Comparison of ENCODE assay signal across 31 mouse cellular contexts in genomic region chr19:26902162-26902561, GRCm38 (mm10). TPM values are rescaled to one million over a fixed set of nuclear protein-coding genes. Genes with fewer than 3 reads are reported as not detected.
"Had no signal": no experiment of that assay in that cellular context is flagged by ENCODE, and none has a peak within 500 bp of the region (broad histone marks: within the 10 kb centered on the region; RNA-seq: fewer than 3 reads in every experiment).

No protein-coding gene starts in this region.

- ATAC-seq: forebrain, embryonic 15.5 days; forebrain, postnatal 0 days; hindbrain, postnatal 0 days; intestine, embryonic 16.5 days; liver, embryonic 12.5 days had no signal

- H3K9ac ChIP-seq: forebrain, embryonic 15.5 days; forebrain, postnatal 0 days; heart, embryonic 15.5 days; hindbrain, embryonic 12.5 days; limb, embryonic 13.5 days; limb, embryonic 15.5 days; liver, embryonic 12.5 days; liver, embryonic 14.5 days had no signal

- H3K36me3 ChIP-seq: forebrain, embryonic 15.5 days; heart, embryonic 10.5 days; heart, embryonic 15.5 days; hindbrain, embryonic 12.5 days; limb, embryonic 13.5 days; limb, embryonic 15.5 days; liver, embryonic 12.5 days had no signal

- H3K27ac ChIP-seq: forebrain, embryonic 15.5 days; heart, adult 2 months; heart, embryonic 10.5 days; heart, embryonic 15.5 days; hindbrain, embryonic 12.5 days; hindbrain, postnatal 0 days; limb, embryonic 13.5 days; limb, embryonic 15.5 days; liver, embryonic 12.5 days; liver, embryonic 14.5 days had no signal

- DNase-seq: forebrain, postnatal 0 days; gastrocnemius, postnatal 14 days; gastrocnemius, postnatal 36 days; heart, adult 11 months; heart, adult 2 months; heart, postnatal 14 days; heart, postnatal 36 days; kidney, adult 11 months; kidney, adult 2 months; kidney, adult 9 months; kidney, postnatal 14 days; layer of hippocampus, adult 9-11 months; layer of hippocampus, postnatal 36 days; left cerebral cortex, postnatal 4 days had no signal

- H3K9me3 ChIP-seq: forebrain, embryonic 15.5 days; heart, embryonic 15.5 days; hindbrain, embryonic 12.5 days; limb, embryonic 15.5 days; liver, embryonic 12.5 days had no signal

- H3K4me3 ChIP-seq: forebrain, embryonic 15.5 days; heart, adult 2 months; heart, embryonic 10.5 days; heart, embryonic 15.5 days; hindbrain, embryonic 12.5 days; limb, embryonic 13.5 days; limb, embryonic 15.5 days; liver, embryonic 12.5 days had no signal

- H3K4me2 ChIP-seq: forebrain, embryonic 15.5 days; heart, embryonic 15.5 days; hindbrain, embryonic 12.5 days; limb, embryonic 13.5 days; limb, embryonic 15.5 days; liver, embryonic 12.5 days had no signal

- H3K27me3 ChIP-seq: forebrain, embryonic 15.5 days; heart, embryonic 15.5 days; hindbrain, embryonic 12.5 days; limb, embryonic 13.5 days; limb, embryonic 15.5 days; liver, embryonic 12.5 days had no signal

- H3K4me1 ChIP-seq: forebrain, embryonic 15.5 days; hindbrain, embryonic 12.5 days; limb, embryonic 13.5 days; limb, embryonic 15.5 days; liver, embryonic 12.5 days had no signal

RNA-seq across cellular contexts. Expression of gene Gm815, which starts 16.5 kb away (rescaled TPM):
- polyA plus RNA-seq: forebrain, embryonic 15.5 days; forebrain, postnatal 0 days; gonadal fat pad, adult 2 months; heart, adult 2 months; heart, embryonic 10.5 days; heart, embryonic 15.5 days; heart, postnatal 0 days; hindbrain, embryonic 12.5 days; hindbrain, postnatal 0 days; intestine, embryonic 14.5 days; intestine, embryonic 16.5 days; kidney, adult 2 months; large intestine, adult 2 months; limb, embryonic 11.5 days; limb, embryonic 13.5 days; limb, embryonic 15.5 days; liver, adult 2 months; liver, embryonic 12.5 days; liver, embryonic 14.5 days; liver, embryonic 16.5 days had no signal
